Mouse (Mus musculus): ENCODE data around the gene Gm13283.
"Not testable (repeated sequence)": the region's sequence is repeated elsewhere in the genome, so short reads cannot be mapped to it uniquely, and the experiment has no call there.

DNA sequence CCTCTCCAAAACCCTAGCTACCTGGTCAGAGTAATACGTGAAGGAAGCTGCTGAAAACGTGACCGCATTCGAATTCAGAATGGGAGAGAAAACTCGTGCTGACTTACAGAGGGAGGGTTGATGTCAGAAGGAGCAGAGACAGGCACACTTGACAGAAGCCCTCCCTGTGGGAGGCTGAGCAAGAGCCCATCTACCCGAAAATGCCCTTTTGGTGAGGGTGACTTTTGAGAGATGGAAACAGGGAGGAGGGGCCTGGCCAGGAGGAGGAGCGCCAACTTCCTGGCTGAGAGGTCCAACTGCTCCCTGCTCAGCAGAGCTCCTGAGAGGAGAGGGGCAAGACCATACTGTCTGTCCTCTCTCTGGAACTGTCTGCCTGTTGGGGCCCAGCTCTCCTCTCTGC lies 39.4 kb downstream of the Gm13283 start, which contains the start of gene Gm13285:
- TF ChIP-seq CTCF (IDR thresholded peaks at IDR 0.05; ENCODE audit: extremely low read depth, insufficient read depth, insufficient read length, insufficient replicate concordance); POLR2A (IDR thresholded peaks at IDR 0.05; ENCODE audit: low read depth, low read length): not testable (repeated sequence)
